Mouse (Mus musculus) cortical plate, adult 2 months (tissue): ENCODE measurements at regions not wholly inside any gene's neighbourhood (a gene's known extent, or its start where the extent isn't known, plus 50 kb on each side); places are given as distances from the start of the nearest gene placed in this dataset.

Source experiments
- CTCF ChIP-seq: fragments of 200-500 bp; IDR thresholded peaks from 2 replicates; pipeline ENCODE4 v1.5.1; 2011; ENCODE audit warnings: mild to moderate bottlenecking, control low read depth, low read length; ENCODE audit not compliant: insufficient read depth; ENCODE audit errors: extremely low read depth
- POLR2A ChIP-seq: fragments of 200-500 bp; IDR thresholded peaks from 2 replicates; pipeline ENCODE4 v1.6.1; 2011; ENCODE audit warnings: mild to moderate bottlenecking, low read length, control low read depth; ENCODE audit not compliant: insufficient read depth; ENCODE audit errors: extremely low read depth

GRCm38 (mm10) chr5:82715705-82716104 is 639.3 kb downstream of the Tecrl start:
- no peak for TF ChIP-seq CTCF
- no peak for TF ChIP-seq POLR2A
